Mouse (Mus musculus) stomach, postnatal 0 days (tissue): ENCODE measurements around the gene Rictor. TPM values are rescaled to one million over a fixed set of nuclear protein-coding genes. Genes with fewer than 3 reads are reported as not detected.

Source experiments
- ATAC-seq: fragments of 200-750 bp; cut with Nextera tagmentation; 2 replicates; pipeline ENCODE4 v1.8.0; 2017; ENCODE audit not compliant: low FRiP score, low TSS enrichment
- DNase-seq: peaks from one replicate; pipeline ENCODE4 v3.0.0-alpha.2; 2016; ENCODE audit warnings: low spot score
- H3K27ac ChIP-seq: fragments of 300-500 bp; sonication (generic); replicated peaks from 2 replicates; pipeline ENCODE4 v1.5.1; 2014; ENCODE audit warnings: mild to moderate bottlenecking, control low read depth
- H3K27me3 ChIP-seq: fragments of 300-500 bp; sonication (generic); 2 replicates; pipeline ENCODE4 v1.6.1; 2014; ENCODE audit warnings: low read length; ENCODE audit not compliant: control insufficient read depth, insufficient read depth
- H3K36me3 ChIP-seq: fragments of 300-500 bp; sonication (generic); 2 replicates; pipeline ENCODE4 v1.6.1; 2014; ENCODE audit warnings: low read length, mixed read lengths; ENCODE audit not compliant: control insufficient read depth, insufficient read depth
- H3K4me1 ChIP-seq: fragments of 300-500 bp; sonication (generic); replicated peaks from 2 replicates; pipeline ENCODE4 v1.6.1; 2014; ENCODE audit warnings: antibody characterized with exemption; ENCODE audit not compliant: control insufficient read depth, insufficient read depth
- H3K4me2 ChIP-seq: fragments of 300-500 bp; sonication (generic); replicated peaks from 2 replicates; pipeline ENCODE4 v1.6.1; 2014; ENCODE audit warnings: low read depth, mild to moderate bottlenecking, control low read depth, moderate library complexity
- H3K4me3 ChIP-seq: fragments of 300-500 bp; sonication (generic); 2 replicates; pipeline ENCODE4 v1.5.1; 2014; ENCODE audit warnings: low read depth, low read length, control low read depth
- H3K9ac ChIP-seq: fragments of 300-500 bp; sonication (generic); 2 replicates; pipeline ENCODE4 v1.6.1; 2014; ENCODE audit warnings: mild to moderate bottlenecking, low read length, control low read depth, mixed read lengths
- H3K9me3 ChIP-seq: fragments of 300-500 bp; sonication (generic); 2 replicates; pipeline ENCODE4 v1.6.1; 2016; ENCODE audit warnings: low read length; ENCODE audit not compliant: control insufficient read depth
- CTCF ChIP-seq: IDR thresholded peaks from 2 replicates; pipeline ENCODE4 v1.5.1; 2016; ENCODE audit warnings: antibody characterized with exemption, low read depth, mild to moderate bottlenecking, moderate library complexity
- EP300 ChIP-seq: optimal IDR thresholded peaks from 2 replicates; pipeline ENCODE3; 2016; ENCODE audit warnings: antibody characterized with exemption
- WGBS: fragments of 180-500 bp; shearing (Covaris S2); extraction: QIAGEN DNeasy Blood & Tissue Kit; methylation state at CpG from one replicate; pipeline ENCODE4 v1.1.7; 2014; 5-methylcytosine and 5-hydroxymethylcytosine counted together
- polyA plus RNA-seq: library from polyadenylated mRNA; unstranded; fragments of >200 nt; fragmentation: Nextera tagmentation; extraction: Ambion mirVana; gene quantifications from 2 replicates; pipeline ENCODE4 v1.2.1, GENCODE M21; 2015

Gene Rictor
- 17.1 and 18.1 TPM in 2 replicates for polyA plus RNA-seq

- Histone ChIP-seq H3K36me3 (no peaks in the 10 kb centered on the region), H3K9me3 (no peaks in the 10 kb centered on the region), H3K4me2 (peak within 1 kb of the TSS; percentile 96), H3K4me1 (peaks cover 2% of the 10 kb centered on the region; the same call in 1 of the 2 replicates), H3K4me3 (peak within 1 kb of the TSS; percentile 88), H3K27ac (peak within 1 kb of the TSS; percentile 97), H3K9ac (peak within 1 kb of the TSS; percentile 99), H3K27me3 (no peaks in the 10 kb centered on the region)
- DNase-seq (peak; percentile 91), ATAC-seq (peak; percentile 88)
- WGBS, result under 1% methylated on average over 41 of the region's 82 CpGs
- TF ChIP-seq CTCF, result no peak
- no peak for TF ChIP-seq EP300
Observed at GRCm38 (mm10) chr15:6707936-6708525, at the start of gene Rictor. Gene Rictor (plus strand): TSS chr15:6708379.

- Histone ChIP-seq H3K27me3 (no peaks in the 10 kb centered on the region), H3K9ac (no peak overlapping the region), H3K4me3 (no peak overlapping the region), H3K4me2 (no peak overlapping the region), H3K27ac (no peak overlapping the region), H3K36me3 (no peaks in the 10 kb centered on the region), H3K9me3 (no peaks in the 10 kb centered on the region), H3K4me1 (no peaks in the 10 kb centered on the region)
- ATAC-seq (no peak), DNase-seq (no peak)
- 48% methylated on average over 3 of the region's 3 CpGs for WGBS
- TF ChIP-seq CTCF (no peak), EP300 (no peak)
Observed at GRCm38 (mm10) chr15:6661951-6662350, 46.2 kb upstream of the Rictor start.

- Histone ChIP-seq H3K27me3 (no peaks in the 10 kb centered on the region), H3K9me3 (no peaks in the 10 kb centered on the region), H3K27ac (no peak overlapping the region), H3K4me3 (no peak overlapping the region), H3K4me2 (no peak overlapping the region), H3K9ac (no peak overlapping the region), H3K36me3 (no peaks in the 10 kb centered on the region), H3K4me1 (no peaks in the 10 kb centered on the region)
- DNase-seq (no peak), ATAC-seq (no peak)
- no peak for TF ChIP-seq CTCF
- no peak for TF ChIP-seq EP300
- WGBS, result 64% methylated on average over 7 of the region's 7 CpGs
Observed at GRCm38 (mm10) chr15:6663991-6664390, 44.2 kb upstream of the Rictor start.

- Histone ChIP-seq H3K4me1 (no peaks in the 10 kb centered on the region), H3K4me2 (no peak overlapping the region), H3K27me3 (no peaks in the 10 kb centered on the region), H3K36me3 (no peaks in the 10 kb centered on the region), H3K9ac (no peak overlapping the region), H3K9me3 (no peaks in the 10 kb centered on the region), H3K27ac (no peak overlapping the region), H3K4me3 (no peak overlapping the region)
- TF ChIP-seq CTCF, result no peak
- no peak for TF ChIP-seq EP300
- WGBS, result 28% methylated on average over 5 of the region's 5 CpGs
- ATAC-seq (no peak), DNase-seq (no peak)
Observed at GRCm38 (mm10) chr15:6666072-6666471, 42.1 kb upstream of the Rictor start.

- ATAC-seq, result no peak
- no peaks in the 10 kb centered on the region for H3K27me3 ChIP-seq
- no peaks in the 10 kb centered on the region for H3K9me3 ChIP-seq
- no peaks in the 10 kb centered on the region for H3K36me3 ChIP-seq
- H3K27ac ChIP-seq, result no peak overlapping the region
- H3K9ac ChIP-seq, result no peak overlapping the region
- H3K4me2 ChIP-seq, result no peak overlapping the region
- TF ChIP-seq CTCF (no peak), EP300 (no peak)
- no peaks in the 10 kb centered on the region for H3K4me1 ChIP-seq
- WGBS, result 43% methylated on average over 14 of the region's 14 CpGs
- DNase-seq, result no peak
- H3K4me3 ChIP-seq, result no peak overlapping the region
Observed at GRCm38 (mm10) chr15:6668793-6669437, 39.3 kb upstream of the Rictor start.

GRCm38 (mm10) chr15:6678479-6678878, 29.7 kb upstream of the Rictor start:
- 79% methylated on average over 2 of the region's 2 CpGs for WGBS
- Histone ChIP-seq H3K36me3 (no peaks in the 10 kb centered on the region), H3K4me1 (no peaks in the 10 kb centered on the region), H3K4me2 (no peak overlapping the region), H3K4me3 (no peak overlapping the region), H3K27me3 (no peaks in the 10 kb centered on the region), H3K9me3 (no peaks in the 10 kb centered on the region), H3K27ac (no peak overlapping the region), H3K9ac (no peak overlapping the region)
- ATAC-seq (no peak), DNase-seq (no peak)
- no peak for TF ChIP-seq CTCF
- no peak for TF ChIP-seq EP300
